Mouse (Mus musculus): ENCODE measurements around the gene Vwa8.

GRCm38 (mm10) chr14:78896252-78896651 is 47.4 kb downstream of the Vwa8 start:
- TF ChIP-seq CTCF (conservative IDR thresholded peaks at IDR 0.05; ENCODE audit: low read length) (no peak), POU5F1 (IDR thresholded peaks at IDR 0.05; ENCODE audit: borderline replicate concordance, low read length) (no peak), NANOG (IDR thresholded peaks at IDR 0.05; ENCODE audit: borderline replicate concordance, low read length) (no peak)
